Mouse (Mus musculus): ENCODE results near the gene Cx3cl1. TPM values are rescaled to one million over a fixed set of nuclear protein-coding genes. Genes with fewer than 3 reads are reported as not detected.
A peak's percentile ranks its signal among the peaks of the same experiment; 100 is the strongest.

The Cx3cl1 gene
- polyA plus RNA-seq, 1 experiment from 2014 or later: 15.8 TPM

DNA sequence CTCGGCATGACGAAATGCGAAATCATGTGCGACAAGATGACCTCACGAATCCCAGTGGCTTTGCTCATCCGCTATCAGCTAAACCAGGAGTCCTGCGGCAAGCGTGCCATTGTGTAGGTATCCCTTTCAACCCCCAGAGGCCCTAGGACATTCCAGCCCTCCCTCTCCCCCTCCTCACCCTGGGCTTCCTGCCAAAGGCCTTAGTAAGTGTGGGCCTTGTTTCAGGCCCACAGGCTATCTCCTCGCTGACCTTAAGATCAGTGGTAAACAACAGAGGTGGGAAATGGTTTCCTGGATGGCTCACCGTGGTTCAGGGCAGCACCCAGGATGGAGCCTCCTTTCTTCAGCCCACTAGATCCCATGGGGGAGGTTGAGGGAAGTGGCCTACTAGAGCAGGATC is 6.2 kb downstream of the Cx3cl1 start:
- peaks cover 31% of the 10 kb centered on the region for H3K4me1 ChIP-seq (replicated peaks)
- H3K9me3 ChIP-seq: no peaks in the 10 kb centered on the region
- H3K9ac ChIP-seq: no peak overlapping the region
- no peaks in the 10 kb centered on the region; the same call in 1 of the 2 replicates for H3K27me3 ChIP-seq
- ATAC-seq (ENCODE audit: low FRiP score): no peak
- H3K4me2 ChIP-seq: no peak overlapping the region
- H3K36me3 ChIP-seq: peaks cover 11% of the 10 kb centered on the region; the same call in 1 of the 2 replicates
- WGBS: 68% methylated on average over 10 of the region's 10 CpGs
- H3K4me3 ChIP-seq: no peak overlapping the region
- H3K27ac ChIP-seq: peak overlapping the region; percentile 36; the same call in 1 of the 2 replicates

DNA sequence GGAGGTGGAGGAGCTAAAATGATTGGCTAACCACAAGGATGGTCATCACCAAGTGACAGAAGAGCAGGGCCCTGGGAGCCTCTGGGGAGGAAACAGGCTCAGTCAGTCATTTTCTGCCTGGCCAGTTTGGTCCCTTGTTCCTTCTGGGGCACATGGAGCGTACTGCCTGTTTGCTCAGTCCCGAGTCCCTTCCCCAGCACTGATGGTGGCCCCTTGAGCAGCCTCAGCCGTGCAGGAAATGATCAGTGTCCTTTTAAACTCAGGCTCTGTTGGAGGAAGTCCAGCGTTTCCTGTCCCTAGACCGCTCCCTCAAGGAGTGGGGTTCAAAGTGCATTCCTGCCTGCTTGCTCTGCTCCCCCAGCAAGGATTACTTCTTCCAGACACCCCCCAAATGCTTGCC is 6.7 kb downstream of the Cx3cl1 start:
- Histone ChIP-seq H3K27ac (peak overlapping the region; percentile 45; the same call in 1 of the 2 replicates), H3K9me3 (no peaks in the 10 kb centered on the region), H3K9ac (no peak overlapping the region), H3K36me3 (peaks cover 11% of the 10 kb centered on the region; the same call in 1 of the 2 replicates), H3K27me3 (no peaks in the 10 kb centered on the region), H3K4me2 (no peak overlapping the region), H3K4me3 (no peak overlapping the region), H3K4me1 (replicated peaks) (peaks cover 26% of the 10 kb centered on the region)
- no peak for ATAC-seq (ENCODE audit: low FRiP score)
- 57% methylated on average over 5 of the region's 5 CpGs for WGBS

DNA sequence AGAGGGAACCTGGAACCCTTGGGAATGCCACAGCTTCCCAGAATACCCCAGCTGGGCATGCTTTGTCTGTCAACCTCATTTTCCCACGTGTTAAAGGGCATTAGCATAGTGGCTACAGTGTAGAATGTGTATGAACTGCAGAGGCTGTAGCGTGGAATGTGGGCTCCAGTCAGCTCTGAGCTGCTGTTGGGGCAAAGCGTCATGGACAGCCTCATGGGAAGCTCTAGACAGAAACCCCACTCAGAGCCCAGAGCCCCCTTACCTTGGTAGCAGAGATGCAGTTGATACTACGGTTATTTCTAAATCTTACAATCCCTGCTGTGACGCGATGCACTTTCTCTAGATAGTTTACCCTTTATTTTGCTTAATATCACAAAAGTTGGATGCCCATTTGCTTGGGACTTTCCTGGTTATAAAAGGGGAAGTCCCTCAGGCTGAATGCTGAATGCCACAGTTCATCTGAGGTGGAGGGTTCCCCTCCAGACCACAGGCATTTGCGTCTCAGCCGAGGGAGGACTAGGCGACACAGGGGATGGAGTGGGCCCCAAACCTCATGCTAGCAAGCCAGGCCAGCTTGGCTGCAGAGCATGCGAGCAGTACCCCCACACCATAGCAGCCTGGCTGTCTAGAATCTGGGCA is 7.2 kb downstream of the Cx3cl1 start:
- no peak for ATAC-seq (ENCODE audit: low FRiP score)

DNA sequence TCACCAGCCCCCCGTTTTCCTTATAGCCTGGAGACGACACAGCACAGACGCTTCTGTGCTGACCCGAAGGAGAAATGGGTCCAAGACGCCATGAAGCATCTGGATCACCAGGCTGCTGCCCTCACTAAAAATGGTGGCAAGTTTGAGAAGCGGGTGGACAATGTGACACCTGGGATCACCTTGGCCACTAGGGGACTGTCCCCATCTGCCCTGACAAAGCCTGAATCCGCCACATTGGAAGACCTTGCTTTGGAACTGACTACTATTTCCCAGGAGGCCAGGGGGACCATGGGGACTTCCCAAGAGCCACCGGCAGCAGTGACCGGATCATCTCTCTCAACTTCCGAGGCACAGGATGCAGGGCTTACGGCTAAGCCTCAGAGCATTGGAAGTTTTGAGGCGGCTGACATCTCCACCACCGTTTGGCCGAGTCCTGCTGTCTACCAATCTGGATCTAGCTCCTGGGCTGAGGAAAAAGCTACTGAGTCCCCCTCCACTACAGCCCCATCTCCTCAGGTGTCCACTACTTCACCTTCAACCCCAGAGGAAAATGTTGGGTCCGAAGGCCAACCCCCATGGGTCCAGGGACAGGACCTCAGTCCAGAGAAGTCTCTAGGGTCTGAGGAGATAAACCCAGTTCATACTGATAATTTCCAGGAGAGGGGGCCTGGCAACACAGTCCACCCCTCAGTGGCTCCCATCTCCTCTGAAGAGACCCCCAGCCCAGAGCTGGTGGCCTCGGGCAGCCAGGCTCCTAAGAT is 7.9 kb downstream of the Cx3cl1 start:
- Histone ChIP-seq H3K36me3 (peaks cover 11% of the 10 kb centered on the region; the same call in 1 of the 2 replicates), H3K4me1 (replicated peaks) (peaks cover 19% of the 10 kb centered on the region), H3K27me3 (no peaks in the 10 kb centered on the region), H3K9ac (no peak overlapping the region), H3K27ac (no peak overlapping the region), H3K4me3 (no peak overlapping the region), H3K4me2 (no peak overlapping the region), H3K9me3 (no peaks in the 10 kb centered on the region)
- ATAC-seq (ENCODE audit: low FRiP score): no peak
- 96% methylated on average over 16 of the region's 16 CpGs for WGBS

More for the DNA sequence above, 7.2 kb downstream of the Cx3cl1 start:
- Histone ChIP-seq H3K36me3 (peaks cover 11% of the 10 kb centered on the region; the same call in 1 of the 2 replicates), H3K4me2 (no peak overlapping the region), H3K4me1 (replicated peaks) (peaks cover 21% of the 10 kb centered on the region), H3K9ac (no peak overlapping the region), H3K27ac (peak overlapping the region; percentile 45; the same call in 1 of the 2 replicates), H3K4me3 (no peak overlapping the region), H3K27me3 (no peaks in the 10 kb centered on the region), H3K9me3 (no peaks in the 10 kb centered on the region)
- 70% methylated on average over 10 of the region's 10 CpGs for WGBS

DNA sequence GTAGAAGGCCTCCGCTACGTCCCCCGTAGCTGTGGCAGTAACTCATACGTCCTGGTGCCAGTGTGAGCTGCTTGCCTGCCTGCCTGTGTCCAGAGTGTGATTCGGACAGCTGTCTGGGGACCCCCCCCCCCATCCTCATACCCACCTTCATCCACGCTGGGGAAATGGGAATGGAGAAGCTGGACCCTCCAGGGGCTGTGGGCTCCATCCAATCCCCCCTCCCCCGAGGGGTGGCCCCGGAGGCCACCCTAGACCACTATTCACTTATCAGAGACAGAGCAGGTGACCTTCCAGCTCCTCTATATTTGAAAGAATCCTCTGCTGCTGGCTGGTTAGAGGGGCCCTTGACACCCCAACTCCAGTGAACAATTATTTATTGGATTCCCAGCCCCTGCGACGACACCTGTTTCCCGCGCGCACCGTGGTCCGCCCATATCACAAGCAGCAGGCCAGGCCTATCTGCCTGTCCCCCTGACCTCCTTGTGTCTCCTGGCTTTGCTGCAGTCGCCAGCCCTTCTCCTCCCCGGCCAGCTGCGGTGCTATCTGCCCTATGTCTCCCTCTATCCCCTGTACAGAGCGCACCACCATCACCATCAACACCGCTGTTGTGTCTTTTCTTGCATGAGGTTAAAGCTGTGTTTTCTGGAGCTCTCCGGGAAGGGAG is 8.8 kb downstream of the Cx3cl1 start:
- H3K9ac ChIP-seq: no peak overlapping the region
- H3K9me3 ChIP-seq: no peaks in the 10 kb centered on the region
- no peaks in the 10 kb centered on the region for H3K27me3 ChIP-seq
- no peak overlapping the region for H3K4me3 ChIP-seq
- peaks cover 11% of the 10 kb centered on the region; the same call in 1 of the 2 replicates for H3K36me3 ChIP-seq
- H3K4me1 ChIP-seq (replicated peaks): peaks cover 19% of the 10 kb centered on the region
- no peak overlapping the region for H3K27ac ChIP-seq
- no peak overlapping the region for H3K4me2 ChIP-seq
- 77% methylated on average over 21 of the region's 21 CpGs for WGBS
- no peak for ATAC-seq (ENCODE audit: low FRiP score)

DNA sequence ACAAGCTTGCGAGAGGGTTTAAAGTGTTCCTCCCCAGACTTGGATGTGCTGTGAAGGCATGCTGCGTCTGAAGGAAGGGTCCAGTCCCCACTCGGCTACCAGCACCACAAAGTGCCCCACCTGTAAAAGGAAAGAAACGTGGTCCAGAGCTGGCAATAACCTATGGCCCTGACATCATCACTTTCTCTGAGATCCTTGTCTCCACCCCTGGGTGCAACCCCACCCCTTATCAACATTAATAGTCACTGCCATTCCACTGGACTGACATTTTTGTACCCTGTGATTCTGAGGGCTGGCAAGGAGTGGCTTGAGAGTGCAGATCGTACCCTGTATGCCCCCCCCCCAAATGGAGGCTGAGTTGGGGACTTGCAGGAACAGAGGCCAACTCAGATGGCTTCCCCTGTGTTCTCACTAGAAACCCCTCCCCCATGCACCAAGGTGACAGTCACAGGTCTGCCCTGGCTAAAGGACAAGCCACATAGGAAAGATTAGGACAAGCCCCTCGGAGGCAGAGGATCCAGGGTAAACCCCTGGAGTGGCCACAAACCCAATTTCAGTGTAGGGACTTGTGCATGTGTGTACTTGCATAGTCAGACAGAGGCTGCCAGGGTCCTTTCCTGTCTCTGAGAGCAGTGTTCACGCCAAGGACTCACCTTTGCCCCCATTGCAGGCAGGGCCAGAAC is 9.5 kb downstream of the Cx3cl1 start:
- no peak overlapping the region for H3K4me2 ChIP-seq
- peaks cover 11% of the 10 kb centered on the region; the same call in 1 of the 2 replicates for H3K36me3 ChIP-seq
- WGBS: 67% methylated on average over 7 of the region's 7 CpGs
- peak overlapping the region; percentile 29; the same call in 1 of the 2 replicates for H3K9ac ChIP-seq
- H3K4me3 ChIP-seq: no peak overlapping the region
- no peak for ATAC-seq (ENCODE audit: low FRiP score)
- H3K27ac ChIP-seq: no peak overlapping the region
- no peaks in the 10 kb centered on the region for H3K9me3 ChIP-seq
- peaks cover 19% of the 10 kb centered on the region for H3K4me1 ChIP-seq (replicated peaks)
- H3K27me3 ChIP-seq: no peaks in the 10 kb centered on the region

DNA sequence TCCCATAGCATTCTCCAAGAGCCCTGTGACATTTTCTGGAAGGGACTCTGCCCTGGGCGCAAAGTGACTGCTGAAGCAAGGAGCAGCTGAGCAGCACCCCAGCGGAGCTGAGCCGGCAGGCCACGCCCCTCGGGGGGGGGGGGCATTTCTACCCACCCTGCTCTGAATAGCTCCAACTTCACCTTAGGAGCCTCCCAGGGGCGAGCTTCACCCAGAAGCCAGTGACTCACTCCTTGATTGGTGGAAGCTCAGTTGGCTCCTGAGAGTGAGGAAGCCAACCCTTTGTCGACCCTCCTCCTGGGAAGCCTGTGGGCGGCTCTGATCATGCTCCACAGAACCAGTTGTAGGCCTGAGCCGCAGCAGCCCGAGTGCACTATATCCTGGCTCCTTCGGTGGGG is 10.0 kb downstream of the Cx3cl1 start:
- Histone ChIP-seq H3K4me2 (no peak overlapping the region), H3K9me3 (no peaks in the 10 kb centered on the region), H3K4me3 (no peak overlapping the region), H3K9ac (peak overlapping the region; percentile 29; the same call in 1 of the 2 replicates), H3K27ac (no peak overlapping the region), H3K27me3 (no peaks in the 10 kb centered on the region), H3K36me3 (peaks cover 11% of the 10 kb centered on the region; the same call in 1 of the 2 replicates), H3K4me1 (replicated peaks) (peaks cover 19% of the 10 kb centered on the region)
- ATAC-seq (ENCODE audit: low FRiP score): no peak; the same call in 1 of the 2 replicates
- WGBS: 11% methylated on average over 11 of the region's 11 CpGs

DNA sequence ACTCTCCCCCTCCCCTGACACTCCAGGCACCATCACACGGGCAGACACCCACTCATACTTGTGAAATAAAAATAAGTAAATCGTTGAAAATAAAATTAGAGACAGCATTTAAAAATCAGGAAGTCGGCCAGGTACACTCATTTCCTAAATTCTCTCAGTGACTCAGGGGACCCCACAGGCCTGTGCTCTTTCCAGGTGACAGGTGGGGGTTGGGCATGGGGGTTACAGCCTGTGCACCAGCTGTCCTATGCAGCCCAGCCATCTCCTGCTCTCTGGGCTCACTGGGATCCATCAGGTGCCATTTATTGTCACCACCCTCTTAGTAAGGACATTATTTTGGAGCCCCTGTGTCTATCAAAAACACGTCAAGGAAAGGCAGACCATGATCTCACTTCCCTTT is 12.1 kb downstream of the Cx3cl1 start:
- Histone ChIP-seq H3K4me3 (no peak overlapping the region), H3K27ac (no peak overlapping the region), H3K9ac (no peak overlapping the region), H3K9me3 (no peaks in the 10 kb centered on the region), H3K4me1 (replicated peaks) (peaks cover 10% of the 10 kb centered on the region), H3K27me3 (no peaks in the 10 kb centered on the region), H3K4me2 (no peak overlapping the region), H3K36me3 (peaks cover 11% of the 10 kb centered on the region; the same call in 1 of the 2 replicates)
- ATAC-seq (ENCODE audit: low FRiP score): no peak
- 85% methylated on average over 4 of the region's 4 CpGs for WGBS

DNA sequence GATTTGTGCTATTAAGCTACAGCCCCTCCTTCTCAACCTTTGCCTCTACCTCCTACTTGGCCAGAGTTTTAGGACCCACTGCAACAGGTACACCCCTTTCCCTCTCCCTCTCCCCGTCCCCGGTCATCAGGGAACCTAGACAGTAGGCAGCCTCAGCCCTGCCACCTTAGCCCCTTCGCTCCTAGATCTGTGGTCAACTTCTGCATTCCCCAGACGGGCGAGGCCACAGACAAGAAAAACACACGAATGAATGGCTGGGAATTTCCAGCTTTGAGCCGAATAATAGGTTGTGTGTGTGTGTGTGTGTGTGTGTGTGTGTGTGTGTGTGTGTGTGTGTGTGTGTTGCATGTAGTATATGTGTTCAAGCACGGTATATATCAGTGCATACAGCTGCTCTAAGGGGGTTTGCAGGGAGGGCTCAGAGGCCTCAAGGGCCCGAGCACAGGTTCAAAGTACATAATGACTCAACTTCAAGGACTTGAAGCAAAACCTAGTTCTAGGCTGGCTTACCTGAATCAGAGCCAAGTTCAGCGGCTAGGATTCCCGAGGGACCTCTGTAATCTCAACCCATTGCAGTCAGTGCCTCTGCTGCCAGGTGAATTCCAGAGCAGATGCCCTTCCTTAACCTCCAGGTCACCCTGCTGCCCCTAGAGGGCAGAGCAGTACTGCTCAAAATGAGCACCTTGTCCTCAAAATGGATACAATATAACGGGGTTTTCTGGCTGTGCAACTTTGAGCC is 13.6 kb downstream of the Cx3cl1 start:
- Histone ChIP-seq H3K4me1 (replicated peaks) (peaks cover 9% of the 10 kb centered on the region), H3K4me3 (no peak overlapping the region), H3K4me2 (no peak overlapping the region), H3K27ac (no peak overlapping the region), H3K9ac (no peak overlapping the region), H3K9me3 (no peaks in the 10 kb centered on the region), H3K36me3 (no peaks in the 10 kb centered on the region; the same call in 1 of the 2 replicates), H3K27me3 (no peaks in the 10 kb centered on the region)
- 73% methylated on average over 12 of the region's 12 CpGs for WGBS
- ATAC-seq (ENCODE audit: low FRiP score): no peak

DNA sequence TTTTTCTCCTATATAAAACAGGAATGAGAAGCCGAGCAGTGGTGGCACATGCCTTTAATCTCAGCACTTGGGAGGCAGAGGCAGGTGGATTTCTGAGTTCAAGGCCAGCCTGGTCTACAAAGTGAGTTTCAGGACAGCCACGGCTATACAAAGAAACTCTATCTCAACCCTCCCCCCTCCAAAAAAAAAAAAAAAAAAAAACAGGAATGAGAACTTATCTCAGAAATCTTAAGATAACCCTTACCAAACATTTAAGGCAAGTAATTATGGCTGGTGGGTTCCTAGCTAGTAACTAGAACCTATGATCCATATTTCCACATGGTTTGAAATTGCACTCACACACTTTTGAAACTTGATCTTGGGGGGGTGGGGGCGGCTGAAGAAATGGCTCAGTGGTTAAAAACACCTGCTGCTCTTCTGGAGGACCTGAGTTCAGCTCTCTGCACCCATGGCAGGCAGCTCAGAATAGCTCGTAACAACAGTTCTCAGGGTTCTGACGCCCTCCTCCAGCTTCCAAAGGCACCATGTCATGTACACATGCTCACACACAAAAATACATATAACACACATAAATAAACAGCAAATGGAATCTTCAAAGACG is 14.3 kb downstream of the Cx3cl1 start:
- peaks cover 9% of the 10 kb centered on the region for H3K4me1 ChIP-seq (replicated peaks)
- H3K4me2 ChIP-seq: no peak overlapping the region
- H3K9me3 ChIP-seq: no peaks in the 10 kb centered on the region
- 78% methylated on average over 6 of the region's 6 CpGs for WGBS
- H3K27me3 ChIP-seq: no peaks in the 10 kb centered on the region
- H3K9ac ChIP-seq: no peak overlapping the region
- no peak overlapping the region for H3K27ac ChIP-seq
- H3K4me3 ChIP-seq: no peak overlapping the region
- ATAC-seq (ENCODE audit: low FRiP score): no peak
- no peaks in the 10 kb centered on the region for H3K36me3 ChIP-seq
